Mouse (Mus musculus) MEL (cell line): ENCODE measurements around the gene Ppia.

Experiments
- POLR2A ChIP-seq, 2 experiments: IDR thresholded peaks; 2 replicates each; pipeline ENCODE4 v1.6.1; 2011 to 2012; ENCODE audit warnings: low read length in 2 of 2, mild to moderate bottlenecking in 2 of 2, control low read depth in 1 of 2, improper control_type of control experiment in 1 of 2, low read depth in 1 of 2, moderate library complexity in 1 of 2; ENCODE audit not compliant: control insufficient read depth in 1 of 2, insufficient read depth in 1 of 2, poor library complexity in 1 of 2
- UBTF ChIP-seq: IDR thresholded peaks from 2 replicates; pipeline ENCODE4 v1.6.1; 2012; ENCODE audit warnings: low read depth, mild to moderate bottlenecking, inconsistent platforms, low read length, improper control_type of control experiment, moderate library complexity, borderline replicate concordance; ENCODE audit not compliant: insufficient read depth

GRCm38 (mm10) chr11:6391516-6392276 is 23.5 kb upstream of the Ppia start:
- no peak for TF ChIP-seq POLR2A (IDR thresholded peaks at IDR 0.05; ENCODE audit: control insufficient read depth in 1 of 2, insufficient read depth in 1 of 2, low read depth in 1 of 2, low read length in 2 of 2, poor library complexity in 1 of 2)
- TF ChIP-seq UBTF = no peak
